Mouse (Mus musculus): ENCODE data around the gene Cyyr1.

The Cyyr1 gene

GRCm38 (mm10) chr16:85455043-85455442 is 98.2 kb downstream of the Cyyr1 start:
- DNase-seq (ENCODE audit: low spot score) = no peak

DNA sequence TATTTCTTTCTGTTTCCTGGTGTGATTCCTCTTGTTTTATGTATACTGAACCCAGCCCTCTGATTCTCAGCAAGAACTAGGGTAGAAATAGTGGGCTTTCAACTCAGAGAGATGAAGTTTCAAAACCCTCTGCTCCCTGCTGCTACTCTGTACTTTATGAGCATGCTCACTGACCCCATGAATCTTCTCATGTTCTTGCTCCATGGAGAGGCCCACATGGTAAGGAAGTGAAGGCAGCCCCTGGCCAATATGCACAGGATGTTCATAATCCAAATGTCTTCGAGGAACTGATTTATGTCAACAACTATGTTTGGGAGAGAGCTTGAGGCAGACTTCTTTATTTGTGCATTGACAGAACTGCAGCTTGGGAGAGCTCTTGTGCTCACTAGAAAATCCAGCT is 106.9 kb downstream of the Cyyr1 start:
- no peak for DNase-seq (ENCODE audit: low spot score)

DNA sequence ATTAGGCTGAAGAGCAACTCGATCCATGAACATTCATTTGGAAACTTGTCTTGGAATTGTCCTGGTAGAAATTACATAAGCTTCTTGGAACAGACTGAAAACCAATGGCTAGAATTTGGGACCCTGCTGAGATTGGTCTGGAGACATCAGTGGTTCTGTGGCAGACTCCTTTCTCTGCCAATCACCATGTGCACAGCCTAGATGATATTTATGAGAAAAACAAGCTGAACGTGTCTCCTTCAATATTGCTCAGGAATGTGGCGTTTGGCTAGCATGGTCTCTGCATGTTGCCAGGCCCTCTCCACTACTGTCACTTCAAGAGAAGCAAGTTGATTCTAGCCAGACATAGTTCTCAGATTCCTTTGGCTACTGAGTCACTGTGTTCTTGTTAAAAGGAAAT is 107.4 kb downstream of the Cyyr1 start:
- no peak for DNase-seq (ENCODE audit: low spot score)

DNA sequence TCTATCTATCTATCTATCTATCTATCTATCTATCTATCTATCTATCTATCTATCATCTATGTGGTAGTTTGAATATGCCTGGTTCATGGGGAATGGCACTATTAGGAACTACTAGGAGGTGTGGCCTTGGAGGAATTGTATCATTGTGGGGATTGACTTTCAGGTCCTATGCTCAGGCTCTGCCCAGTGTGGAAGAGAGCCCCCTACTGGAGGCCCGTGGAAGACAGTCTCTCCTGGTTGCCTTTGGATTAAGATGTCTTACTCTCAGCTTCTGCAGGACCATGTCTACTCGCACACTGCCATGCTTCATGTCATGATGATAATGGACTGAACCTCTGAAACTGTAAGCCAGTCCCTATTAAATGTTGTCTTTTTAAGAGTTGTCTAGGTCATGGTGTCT is 117.8 kb downstream of the Cyyr1 start:
- no peak for DNase-seq (ENCODE audit: low spot score)

DNA sequence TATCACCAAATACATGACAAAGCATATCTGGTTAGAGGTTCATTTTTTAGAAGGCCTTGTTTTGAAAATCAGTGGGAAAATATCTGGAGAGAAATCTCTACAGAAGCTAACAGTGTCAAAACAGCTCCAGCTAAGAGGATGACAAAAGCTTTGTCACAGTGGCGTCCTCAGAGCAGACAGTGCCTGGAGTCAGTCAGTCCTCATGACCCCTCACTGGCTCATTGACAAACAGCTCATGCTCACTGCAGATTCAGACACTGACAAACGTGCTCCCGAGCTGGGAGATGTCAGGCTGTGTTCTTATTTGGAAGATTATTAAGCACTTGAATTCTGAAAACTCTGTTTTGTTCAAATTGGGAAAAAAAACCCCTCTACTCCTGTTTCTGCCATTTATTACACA is 124.0 kb downstream of the Cyyr1 start:
- no peak for DNase-seq (ENCODE audit: low spot score)

DNA sequence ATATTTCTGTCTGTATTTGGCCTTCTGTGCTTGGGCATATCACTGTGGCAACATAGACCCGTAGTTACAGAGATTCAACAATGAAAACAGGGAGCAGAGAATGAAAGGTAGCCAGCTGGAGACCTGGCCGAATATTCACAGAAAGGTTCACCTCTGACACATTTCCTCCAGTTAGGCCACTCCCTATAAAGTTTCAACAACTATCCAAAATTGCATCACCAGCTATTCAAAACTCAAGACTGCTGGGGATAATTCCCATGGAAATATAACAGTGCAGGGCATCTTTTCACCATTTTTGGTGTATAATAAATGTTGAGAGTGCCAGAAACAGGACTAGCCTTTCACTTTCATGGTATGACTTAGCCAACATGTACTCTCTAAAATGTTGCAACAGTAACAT is 130.3 kb downstream of the Cyyr1 start:
- DNase-seq (ENCODE audit: low spot score) = no peak

DNA sequence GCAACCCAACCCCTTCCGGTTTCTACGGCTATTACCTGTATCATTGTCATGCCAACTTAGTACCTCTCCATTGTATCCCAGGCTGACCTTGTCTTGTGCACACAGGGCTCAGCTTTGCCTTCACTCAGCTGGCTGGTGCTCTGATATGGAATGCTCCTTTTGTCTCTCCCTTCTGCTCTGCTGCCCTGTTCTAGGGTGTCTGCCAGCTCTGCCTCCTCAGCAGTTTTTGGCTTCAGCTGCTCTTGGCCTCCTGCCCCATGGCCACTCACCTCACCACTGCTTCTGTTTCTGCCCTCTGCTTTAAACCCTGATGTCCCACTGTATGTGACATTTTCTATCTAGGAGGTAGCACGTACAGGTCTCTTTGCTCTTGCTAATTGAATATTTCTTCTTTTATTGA is 137.8 kb downstream of the Cyyr1 start:
- DNase-seq (ENCODE audit: low spot score) = no peak

GRCm38 (mm10) chr16:85393430-85393948 is 159.7 kb downstream of the Cyyr1 start:
- no peak for DNase-seq (ENCODE audit: low spot score)

GRCm38 (mm10) chr16:85386801-85387200 is 166.4 kb downstream of the Cyyr1 start:
- no peak for DNase-seq (ENCODE audit: low spot score)

Measured in ovary, postnatal 10 days (tissue).